Mouse (Mus musculus): ENCODE measurements around the gene Shmt2. TPM values are rescaled to one million over a fixed set of nuclear protein-coding genes. Genes with fewer than 3 reads are reported as not detected.
A peak's percentile ranks its signal among the peaks of the same experiment; 100 is the strongest.

Shmt2 gene
- polyA plus RNA-seq, 1 experiment: 15.5 TPM

GRCm38 (mm10) chr10:127480833-127481813, 41.1 kb downstream of the Shmt2 start:
- no peaks in the 10 kb centered on the region for H3K4me1 ChIP-seq (ENCODE audit: control insufficient read depth, insufficient read depth, insufficient read length, low read length)
- no peak overlapping the region for H3K4me3 ChIP-seq (ENCODE audit: insufficient read depth, low read depth, low read length)
- H3K27ac ChIP-seq (replicated peaks; ENCODE audit: low read depth, low read length): peak overlapping the region; percentile 76

- H3K4me3 ChIP-seq (ENCODE audit: insufficient read depth, low read depth, low read length): no peak overlapping the region
- H3K27ac ChIP-seq (replicated peaks; ENCODE audit: low read depth, low read length): no peak overlapping the region
These were observed 43.1 kb downstream of the Shmt2 start for GRCm38 (mm10) chr10:127479131-127479530.

GRCm38 (mm10) chr10:127477301-127477700, 44.9 kb downstream of the Shmt2 start:
- Histone ChIP-seq H3K4me1 (ENCODE audit: control insufficient read depth, insufficient read depth, insufficient read length, low read length) (no peaks in the 10 kb centered on the region), H3K27ac (replicated peaks; ENCODE audit: low read depth, low read length) (no peak overlapping the region), H3K4me3 (ENCODE audit: insufficient read depth, low read depth, low read length) (no peak overlapping the region)

More at GRCm38 (mm10) chr10:127479131-127479530, 43.1 kb downstream of the Shmt2 start:
- H3K4me1 ChIP-seq (ENCODE audit: control insufficient read depth, insufficient read depth, insufficient read length, low read length): no peaks in the 10 kb centered on the region

GRCm38 (mm10) chr10:127476541-127476940, 45.7 kb downstream of the Shmt2 start:
- no peak overlapping the region for H3K27ac ChIP-seq (replicated peaks; ENCODE audit: low read depth, low read length)
- H3K4me3 ChIP-seq (ENCODE audit: insufficient read depth, low read depth, low read length): no peak overlapping the region
- H3K4me1 ChIP-seq (ENCODE audit: control insufficient read depth, insufficient read depth, insufficient read length, low read length): no peaks in the 10 kb centered on the region; the same call in 1 of the 2 replicates

- H3K27ac ChIP-seq (replicated peaks; ENCODE audit: low read depth, low read length): no peak overlapping the region
- no peak overlapping the region for H3K4me3 ChIP-seq (ENCODE audit: insufficient read depth, low read depth, low read length)
- H3K4me1 ChIP-seq (ENCODE audit: control insufficient read depth, insufficient read depth, insufficient read length, low read length): no peaks in the 10 kb centered on the region; the same call in 1 of the 2 replicates
These were observed 47.1 kb downstream of the Shmt2 start for GRCm38 (mm10) chr10:127475175-127475574.

GRCm38 (mm10) chr10:127472722-127473121, 49.5 kb downstream of the Shmt2 start:
- H3K4me1 ChIP-seq (ENCODE audit: control insufficient read depth, insufficient read depth, insufficient read length, low read length): no peaks in the 10 kb centered on the region; the same call in 1 of the 2 replicates
- H3K4me3 ChIP-seq (ENCODE audit: insufficient read depth, low read depth, low read length): no peak overlapping the region
- no peak overlapping the region for H3K27ac ChIP-seq (replicated peaks; ENCODE audit: low read depth, low read length)

GRCm38 (mm10) chr10:127471281-127471988, 50.8 kb downstream of the Shmt2 start:
- Histone ChIP-seq H3K27ac (replicated peaks; ENCODE audit: low read depth, low read length) (no peak overlapping the region), H3K4me3 (ENCODE audit: insufficient read depth, low read depth, low read length) (no peak overlapping the region), H3K4me1 (ENCODE audit: control insufficient read depth, insufficient read depth, insufficient read length, low read length) (no peaks in the 10 kb centered on the region; the same call in 1 of the 2 replicates)

Other genes starting within 250 kb of the Shmt2 start
- 15.9 and 18.4 TPM in 2 replicates for gene Mbd6, start 233.4 kb downstream of the Shmt2 start, polyA plus RNA-seq (2012; ENCODE audit: insufficient read depth, insufficient read length, missing spikeins)
- 51.3 and 67.4 TPM in 2 replicates for gene Mars, start 210.7 kb downstream of the Shmt2 start, polyA plus RNA-seq (2012; ENCODE audit: insufficient read depth, insufficient read length, missing spikeins)
- gene Arhgap9, start 200.5 kb downstream of the Shmt2 start, polyA plus RNA-seq (2012; ENCODE audit: insufficient read depth, insufficient read length, missing spikeins): 0.87 and 1.9 TPM in 2 replicates
- gene Gli1, start 180.5 kb downstream of the Shmt2 start, polyA plus RNA-seq (2012; ENCODE audit: insufficient read depth, insufficient read length, missing spikeins): 0.79 TPM in 1 of 2 replicates, not detected in the other
- not detected in 2 replicates for gene Inhbe, start 168.0 kb downstream of the Shmt2 start, polyA plus RNA-seq (2012; ENCODE audit: insufficient read depth, insufficient read length, missing spikeins)
- gene Inhbc, start 152.0 kb downstream of the Shmt2 start, polyA plus RNA-seq (2012; ENCODE audit: insufficient read depth, insufficient read length, missing spikeins): not detected in 2 replicates
- 70.7 and 78.5 TPM in 2 replicates for gene R3hdm2, start 142.1 kb downstream of the Shmt2 start, polyA plus RNA-seq (2012; ENCODE audit: insufficient read depth, insufficient read length, missing spikeins)
- gene Stac3, start 20.8 kb downstream of the Shmt2 start, polyA plus RNA-seq (2012; ENCODE audit: insufficient read depth, insufficient read length, missing spikeins): 3.8 and 4.8 TPM in 2 replicates
- 13.0 and 14.5 TPM in 2 replicates for gene Ndufa4l2, start 7.5 kb downstream of the Shmt2 start, polyA plus RNA-seq (2012; ENCODE audit: insufficient read depth, insufficient read length, missing spikeins)
- not detected in 2 replicates for gene Nxph4, start 12.1 kb upstream of the Shmt2 start, polyA plus RNA-seq (2012; ENCODE audit: insufficient read depth, insufficient read length, missing spikeins)
- 43.8 and 47.2 TPM in 2 replicates for gene Lrp1, start 98.7 kb upstream of the Shmt2 start, polyA plus RNA-seq (2012; ENCODE audit: insufficient read depth, insufficient read length, missing spikeins)
- gene Stat6, start 120.5 kb upstream of the Shmt2 start, polyA plus RNA-seq (2012; ENCODE audit: insufficient read depth, insufficient read length, missing spikeins): 24.7 and 28.8 TPM in 2 replicates
- gene Nemp1, start 144.5 kb upstream of the Shmt2 start, polyA plus RNA-seq (2012; ENCODE audit: insufficient read depth, insufficient read length, missing spikeins): 1.0 and 2.5 TPM in 2 replicates
- 4.2 and 6.3 TPM in 2 replicates for gene Nab2, start 146.1 kb upstream of the Shmt2 start, polyA plus RNA-seq (2012; ENCODE audit: insufficient read depth, insufficient read length, missing spikeins)
- not detected in 2 replicates for gene Myo1a, start 182.7 kb upstream of the Shmt2 start, polyA plus RNA-seq (2012; ENCODE audit: insufficient read depth, insufficient read length, missing spikeins)
- gene Tac2, start 202.0 kb upstream of the Shmt2 start, polyA plus RNA-seq (2012; ENCODE audit: insufficient read depth, insufficient read length, missing spikeins): not detected in 2 replicates
- gene Zbtb39, start 217.1 kb upstream of the Shmt2 start, polyA plus RNA-seq (2012; ENCODE audit: insufficient read depth, insufficient read length, missing spikeins): 2.7 and 3.3 TPM in 2 replicates
- 1.5 TPM in 2 replicates for gene Gpr182, start 229.3 kb upstream of the Shmt2 start, polyA plus RNA-seq (2012; ENCODE audit: insufficient read depth, insufficient read length, missing spikeins)
- gene Rdh1, start 237.3 kb upstream of the Shmt2 start, polyA plus RNA-seq (2012; ENCODE audit: insufficient read depth, insufficient read length, missing spikeins): not detected in 2 replicates
- gene Rdh16f1, start 237.3 kb upstream of the Shmt2 start, polyA plus RNA-seq (2012; ENCODE audit: insufficient read depth, insufficient read length, missing spikeins): not detected in 2 replicates